In the genomic region with DNA sequence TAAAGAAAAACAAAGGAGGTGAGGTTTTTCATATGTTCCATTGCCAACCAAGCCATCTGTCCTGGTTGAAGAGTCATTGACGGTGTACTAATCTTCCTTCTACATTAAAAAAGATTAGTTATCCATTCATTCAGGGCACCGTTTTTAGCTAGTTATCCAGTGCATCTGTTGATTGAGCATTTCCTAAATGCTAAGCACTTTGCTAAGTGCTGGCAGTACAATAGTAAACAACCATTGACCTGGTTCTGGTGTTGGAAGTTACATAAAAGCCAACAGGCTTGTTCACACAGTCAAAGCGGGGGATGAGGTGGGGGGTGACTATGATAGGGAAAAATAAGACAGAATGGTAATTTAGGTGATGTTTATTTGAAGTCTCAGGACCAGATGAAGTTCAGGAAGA, we compare ENCODE assay signal across 24 mouse cellular contexts. TPM values are rescaled to one million over a fixed set of nuclear protein-coding genes. Genes with fewer than 3 reads are reported as not detected.
"Had no signal": no experiment of that assay in that cellular context is flagged by ENCODE, and none has a peak within 500 bp of the region (broad histone marks: within the 10 kb centered on the region; RNA-seq: fewer than 3 reads in every experiment).

No protein-coding gene starts in this region.

- H3K27ac ChIP-seq: gastrocnemius, adult 2 months; heart, embryonic 10.5 days; hindbrain, embryonic 10.5 days; hindbrain, embryonic 12.5 days; hindbrain, embryonic 14.5 days; intestine, embryonic 15.5 days; kidney, postnatal 0 days; left cerebral cortex, adult 2 months; limb, embryonic 13.5 days; limb, embryonic 15.5 days; liver, embryonic 12.5 days; liver, embryonic 14.5 days had no signal

- H3K4me2 ChIP-seq: heart, embryonic 12.5 days; hindbrain, embryonic 12.5 days; hindbrain, embryonic 14.5 days; intestine, embryonic 15.5 days; limb, embryonic 13.5 days; limb, embryonic 15.5 days; liver, embryonic 12.5 days had no signal

- DNase-seq: gastrocnemius, adult 2 months; gastrocnemius, postnatal 10 days; gastrocnemius, postnatal 25 days; heart, adult 18-20 months; heart, postnatal 10 days; heart, postnatal 4 days; kidney, postnatal 4 days; left cerebral cortex, postnatal 4 days; lung, adult 18-20 months had no signal

- H3K4me1 ChIP-seq: intestine, embryonic 15.5 days; limb, embryonic 13.5 days; limb, embryonic 15.5 days; liver, embryonic 12.5 days had no signal

- ATAC-seq: hindbrain, embryonic 16.5 days; inflammation-experienced regulatory T-cells, adult 6 months; intestine, embryonic 15.5 days; intestine, postnatal 0 days; liver, embryonic 12.5 days had no signal

- H3K4me3 ChIP-seq: gastrocnemius, adult 2 months; heart, embryonic 10.5 days; heart, embryonic 12.5 days; hindbrain, embryonic 10.5 days; hindbrain, embryonic 12.5 days; intestine, embryonic 15.5 days; left cerebral cortex, adult 2 months; limb, embryonic 13.5 days; limb, embryonic 15.5 days; liver, embryonic 12.5 days had no signal

- H3K9me3 ChIP-seq: heart, embryonic 10.5 days; heart, embryonic 12.5 days; hindbrain, embryonic 10.5 days; hindbrain, embryonic 12.5 days; intestine, embryonic 15.5 days; limb, embryonic 13.5 days; limb, embryonic 15.5 days; liver, embryonic 12.5 days had no signal

- H3K27me3 ChIP-seq: heart, embryonic 12.5 days; hindbrain, embryonic 12.5 days; intestine, embryonic 15.5 days; limb, embryonic 13.5 days; limb, embryonic 15.5 days; liver, embryonic 12.5 days had no signal

- H3K9ac ChIP-seq: heart, embryonic 12.5 days; hindbrain, embryonic 12.5 days; hindbrain, embryonic 14.5 days; intestine, embryonic 15.5 days; limb, embryonic 13.5 days; limb, embryonic 15.5 days; liver, embryonic 12.5 days; liver, embryonic 14.5 days had no signal

RNA-seq across cellular contexts. Expression of gene Efcab11, which starts 35.4 kb away (rescaled TPM):
- total RNA-seq: gastrocnemius, adult 2 months; gastrocnemius, postnatal 25 days; heart, adult 18-20 months had no signal

RNA-seq across cellular contexts. Expression of gene Kcnk13, which starts 44.7 kb away (rescaled TPM):
- polyA plus RNA-seq: inflammation-experienced regulatory T-cells, adult 6 months had no signal
